Mouse (Mus musculus) adrenal gland, adult 18-20 months (tissue): ENCODE results near the gene Jade1. TPM values are rescaled to one million over a fixed set of nuclear protein-coding genes. Genes with fewer than 3 reads are reported as not detected.

ENCODE experiments used
- DNase-seq, 2 experiments: peaks; one replicate each; pipeline ENCODE4 v3.0.0; 2021 to 2022; ENCODE audit warnings: low spot score in 2 of 2
- total RNA-seq, 2 experiments: library from RNA; stranded (reverse); gene quantifications; 1 replicate in 1 of 2; 2 replicates in 1 of 2; pipeline ENCODE4 v1.2.3; 2021

Jade1 gene
- total RNA-seq, 2 experiments from 2014 or later: 42.0 to 46.9 TPM

- no peak for DNase-seq
These were observed 39.5 kb downstream of the Jade1 start for GRCm38 (mm10) chr3:41595010-41595409.

GRCm38 (mm10) chr3:41597036-41597435, 41.5 kb downstream of the Jade1 start:
- DNase-seq: no peak

DNA sequence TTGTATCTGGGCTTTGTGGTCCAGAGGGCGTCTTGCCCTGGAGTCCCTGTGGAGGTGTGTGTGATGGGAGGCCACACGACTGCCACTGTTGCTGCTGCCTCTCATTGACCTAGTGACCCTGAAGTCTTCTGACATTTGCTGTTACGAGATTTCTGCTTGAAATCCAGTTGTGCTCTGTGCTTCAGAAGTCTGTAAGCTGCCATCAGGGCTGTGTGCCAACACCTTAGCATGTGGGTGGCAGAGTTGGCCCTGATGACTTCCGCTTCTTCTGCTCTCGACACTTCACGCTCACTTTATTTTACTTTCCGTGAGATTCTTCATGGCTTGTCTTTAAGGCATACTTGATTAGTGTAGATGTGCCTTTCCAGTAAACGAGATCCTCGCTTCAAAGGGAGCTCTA, 42.9 kb downstream of the Jade1 start:
- DNase-seq: no peak

- no peak for DNase-seq
These were observed 43.7 kb downstream of the Jade1 start for GRCm38 (mm10) chr3:41599226-41599625.

DNA sequence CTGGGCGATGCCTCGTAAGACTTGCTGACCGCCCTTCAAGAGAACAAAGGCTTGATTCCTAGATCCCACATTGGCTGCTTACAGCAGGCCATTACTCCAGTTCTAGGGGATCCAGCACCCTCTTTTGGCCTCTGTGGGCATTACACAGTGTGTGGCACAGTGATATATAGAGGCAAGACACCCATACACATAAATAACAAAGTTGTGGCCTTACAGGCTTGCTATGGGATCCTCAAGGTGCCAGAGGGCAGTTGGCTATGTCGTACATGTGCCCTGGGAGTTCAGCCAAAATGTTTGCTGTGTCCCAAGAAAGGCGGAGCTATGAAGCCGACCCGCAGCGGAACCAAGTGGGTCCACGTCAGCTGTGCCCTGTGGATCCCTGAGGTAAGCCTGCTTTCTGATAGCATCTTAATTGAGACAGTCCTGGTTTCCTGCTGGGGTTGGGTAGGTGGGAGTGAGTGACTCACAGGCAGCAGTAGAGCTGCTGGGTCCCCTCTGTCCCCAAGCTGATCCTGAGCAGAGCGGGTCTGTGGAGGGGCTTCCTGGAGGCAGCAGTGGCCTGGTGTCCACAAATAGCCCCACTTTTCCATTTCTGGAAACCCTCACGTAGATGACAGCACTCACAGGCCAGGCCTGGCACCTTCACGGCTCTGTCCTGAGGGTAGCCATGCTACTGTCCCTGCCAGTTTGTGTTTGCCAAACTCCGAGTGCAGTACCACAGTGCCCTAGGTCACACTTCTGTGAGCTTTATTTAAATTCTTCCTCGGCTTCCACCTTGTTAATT, 44.5 kb downstream of the Jade1 start:
- peak; percentile 48 to 59 for DNase-seq

- no peak for DNase-seq
These were observed 45.9 kb downstream of the Jade1 start for GRCm38 (mm10) chr3:41601226-41602020.

DNA sequence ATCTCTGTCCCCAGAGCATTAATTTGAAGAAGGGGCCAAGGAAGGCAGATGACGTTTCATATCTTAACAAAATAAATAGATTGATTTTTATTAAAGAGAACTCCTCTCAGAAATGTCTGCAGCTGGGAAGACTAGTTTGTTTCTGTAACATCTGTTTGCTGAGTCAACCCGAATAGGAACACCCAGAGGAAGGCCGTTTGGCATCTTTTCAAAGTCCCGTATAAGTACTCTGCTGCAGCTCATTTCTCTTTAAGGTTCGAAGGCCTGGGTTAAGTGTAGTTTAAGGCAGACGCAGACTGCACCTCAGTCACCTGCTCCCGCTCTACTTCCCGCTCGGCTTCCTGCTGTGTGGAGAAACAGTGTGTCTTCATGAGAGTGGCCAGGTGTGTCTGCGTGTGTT, 47.4 kb downstream of the Jade1 start:
- DNase-seq: no peak

DNA sequence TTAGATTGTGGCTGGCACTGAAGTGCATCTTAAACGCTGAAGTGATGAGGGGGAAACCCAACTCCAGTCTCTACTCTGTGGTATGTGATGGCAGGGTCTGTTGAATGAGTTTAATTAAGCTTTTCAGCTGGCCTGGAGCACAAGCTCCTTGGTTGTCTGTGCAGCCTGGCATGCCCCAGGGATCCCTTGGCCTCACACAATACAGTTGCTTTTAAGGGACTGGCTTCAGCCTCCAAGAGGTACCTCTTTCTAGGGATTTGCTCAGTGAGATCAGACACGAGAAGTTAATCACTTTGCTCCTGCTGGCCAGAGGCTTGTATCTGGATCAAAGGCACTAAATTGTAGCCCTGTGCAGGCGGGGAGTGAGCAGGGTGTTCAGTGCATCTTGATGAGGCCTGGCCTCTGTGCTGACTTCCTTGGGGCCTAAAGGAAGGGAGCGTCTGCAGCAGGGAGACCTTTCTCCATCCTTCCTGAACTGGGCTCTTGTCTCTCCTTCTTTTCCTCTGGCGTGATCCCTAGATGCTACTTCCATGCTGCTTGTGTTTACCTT, 48.0 kb downstream of the Jade1 start:
- no peak for DNase-seq

DNA sequence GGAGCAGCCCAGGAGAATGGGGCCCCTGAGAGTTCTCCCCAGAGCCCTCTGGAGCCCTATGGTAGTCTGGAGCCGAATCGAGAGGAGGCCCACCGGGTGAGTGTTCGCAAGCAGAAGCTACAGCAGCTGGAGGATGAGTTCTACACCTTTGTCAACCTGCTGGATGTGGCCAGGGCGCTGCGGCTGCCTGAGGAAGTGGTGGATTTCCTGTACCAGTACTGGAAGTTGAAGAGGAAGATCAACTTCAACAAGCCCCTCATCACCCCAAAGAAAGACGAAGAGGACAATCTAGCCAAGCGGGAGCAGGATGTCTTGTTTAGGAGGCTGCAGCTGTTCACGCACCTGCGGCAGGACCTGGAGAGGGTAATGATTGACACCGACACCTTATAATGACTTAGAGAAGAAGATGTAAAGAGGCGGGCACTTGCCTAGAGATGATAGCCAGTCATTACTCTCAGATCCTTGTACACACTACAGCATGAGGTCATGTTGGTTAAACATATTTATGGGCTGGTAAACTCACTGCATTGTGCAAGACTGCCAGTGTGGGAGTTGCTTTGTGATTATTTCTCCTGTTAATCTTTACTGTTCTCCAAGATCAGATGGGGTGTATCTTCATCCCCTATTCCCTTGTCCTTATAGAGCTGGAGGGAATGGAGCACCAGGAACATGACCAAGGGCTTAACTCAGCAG, 49.2 kb downstream of the Jade1 start:
- peak in 1 of 2 experiments; percentile 1 for DNase-seq

- DNase-seq: no peak
These were observed 50.2 kb downstream of the Jade1 start for GRCm38 (mm10) chr3:41605601-41606329.

GRCm38 (mm10) chr3:41606330-41606664, 50.8 kb downstream of the Jade1 start:
- peak in 1 of 2 experiments; percentile 8 for DNase-seq

GRCm38 (mm10) chr3:41607050-41607449, 51.5 kb downstream of the Jade1 start:
- no peak for DNase-seq

DNA sequence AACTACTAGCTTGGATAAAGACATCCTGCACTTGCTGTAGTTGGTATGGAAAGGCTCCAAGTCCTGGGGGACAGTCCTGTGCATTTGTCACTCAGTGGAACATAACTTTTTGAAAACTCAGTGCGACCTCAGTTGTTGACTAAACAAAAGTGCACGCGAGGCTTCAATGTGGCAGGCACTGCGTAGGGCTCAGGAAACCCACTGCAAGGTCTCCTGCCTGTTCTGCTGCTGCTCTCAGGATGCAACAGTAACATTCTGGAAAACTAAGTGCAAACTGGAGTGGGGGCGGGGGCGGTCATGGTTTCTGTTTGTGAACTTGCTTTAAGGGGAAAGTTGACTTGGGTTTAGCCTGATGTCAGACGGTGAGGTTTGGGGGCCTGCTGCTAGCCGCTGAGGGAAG, 51.9 kb downstream of the Jade1 start:
- no peak for DNase-seq

DNA sequence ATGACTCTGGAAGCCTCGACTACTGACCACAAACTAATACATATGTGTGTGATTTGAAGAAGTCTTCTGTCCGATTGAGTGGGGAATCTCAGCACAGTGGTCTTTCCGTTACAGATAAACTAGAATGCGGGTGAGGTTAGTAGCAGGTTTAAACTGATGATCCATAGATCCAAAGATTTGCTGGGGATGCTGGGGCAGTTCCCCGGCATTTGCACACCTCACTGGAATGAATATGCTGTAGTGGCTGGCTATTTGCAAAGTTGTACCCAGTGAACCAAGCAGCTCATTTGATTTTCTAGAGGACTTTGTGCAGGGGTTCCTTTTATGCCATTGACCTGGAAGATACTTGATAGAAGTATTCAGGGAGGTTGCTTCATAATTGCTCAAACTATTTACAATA, 53.5 kb downstream of the Jade1 start:
- no peak for DNase-seq

DNA sequence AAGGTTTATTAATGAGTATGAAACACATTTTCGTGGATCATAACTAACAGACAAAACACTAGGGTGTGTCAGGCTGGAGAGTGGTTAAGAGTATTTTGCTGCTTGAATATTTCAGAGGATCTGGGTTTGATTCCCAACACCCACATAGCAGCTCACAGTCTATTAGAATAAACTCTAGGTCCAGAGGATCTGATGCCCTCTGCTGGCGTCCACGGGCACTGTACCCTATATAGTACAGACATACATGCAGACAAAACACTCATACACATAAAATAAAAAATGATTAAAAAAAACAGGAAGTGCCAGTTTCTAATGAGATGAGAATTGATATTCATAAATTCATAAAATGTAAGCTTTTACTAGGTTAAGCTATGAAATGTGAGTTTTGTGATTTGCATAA, 56.7 kb downstream of the Jade1 start:
- no peak for DNase-seq

DNA sequence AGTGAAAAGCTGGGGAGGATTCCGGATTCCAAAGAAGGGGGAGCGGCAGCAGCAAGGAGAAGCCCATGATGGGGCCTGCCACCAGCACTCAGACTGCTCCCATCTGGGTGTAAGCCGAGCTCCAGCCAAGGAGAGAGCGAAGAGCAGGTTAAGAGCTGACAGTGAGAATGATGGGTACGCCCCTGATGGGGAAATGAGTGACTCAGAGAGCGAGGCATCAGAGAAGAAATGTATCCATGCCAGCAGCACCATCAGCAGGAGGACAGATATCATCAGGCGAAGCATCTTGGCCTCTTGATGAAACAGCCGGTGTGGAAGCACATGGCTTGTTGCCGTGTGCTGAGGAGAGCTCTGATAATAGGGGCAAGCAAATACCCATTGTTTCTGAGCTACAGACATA, 58.2 kb downstream of the Jade1 start:
- no peak for DNase-seq

- DNase-seq: no peak
These were observed 58.9 kb downstream of the Jade1 start for GRCm38 (mm10) chr3:41614230-41614985.

DNA sequence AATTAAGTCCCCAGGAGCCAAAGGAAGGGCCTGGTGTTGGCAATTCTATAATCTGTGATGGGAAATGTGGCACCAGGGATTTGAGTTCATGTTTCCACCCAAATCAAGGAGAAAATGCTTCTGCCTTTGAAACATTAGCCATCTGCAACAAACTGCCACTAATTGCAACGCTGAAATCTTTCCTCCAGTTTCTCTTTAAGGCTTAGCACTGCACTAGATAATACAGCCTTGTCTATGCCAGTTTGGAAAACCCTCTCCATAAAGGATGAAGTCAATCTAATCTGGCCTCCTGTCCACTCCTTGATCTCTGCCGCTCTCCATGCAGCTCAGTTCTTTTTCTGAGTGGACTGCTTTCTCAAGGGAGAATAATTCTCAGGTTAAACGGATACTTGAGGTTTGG, 62.5 kb downstream of the Jade1 start:
- DNase-seq: no peak

- DNase-seq: no peak
These were observed 63.0 kb downstream of the Jade1 start for GRCm38 (mm10) chr3:41618488-41618887.

GRCm38 (mm10) chr3:41620971-41621370, 65.4 kb downstream of the Jade1 start:
- no peak for DNase-seq
